Comparison of ENCODE assay signal across 14 mouse cellular contexts in genomic region chr16:49966251-49966588, GRCm38 (mm10).
DNase-seq lines count a peak whose midpoint lies in the region; ATAC-seq and TF ChIP-seq lines count a peak whose summit lies in the region.
"Had no signal": no experiment of that assay in that cellular context is flagged by ENCODE, and none has a peak within 500 bp of the region (broad histone marks: within the 10 kb centered on the region; RNA-seq: fewer than 3 reads in every experiment).

No protein-coding gene starts in this region.

- TF ChIP-seq CTCF in lung, postnatal 0 days (IDR thresholded peaks at IDR 0.05): no peak
- no peak for TF ChIP-seq CTCF in liver, embryonic 14.5 days (IDR thresholded peaks at IDR 0.05; ENCODE audit: low read depth)
- TF ChIP-seq CTCF in stomach, postnatal 0 days (IDR thresholded peaks at IDR 0.05; ENCODE audit: low read depth): no peak

- 0 out of 2 replicates have a peak, but pooled peaks have one; percentile 21 for ATAC-seq in forebrain, embryonic 15.5 days (replicated peaks)
- ATAC-seq in forebrain, embryonic 11.5 days (replicated peaks; ENCODE audit: low FRiP score): no peak
- ATAC-seq in lung, postnatal 0 days: no peak
- ATAC-seq in liver, embryonic 14.5 days (ENCODE audit: insufficient read depth): peak; percentile 64; the same call in 1 of the 2 replicates
- ATAC-seq in stomach, postnatal 0 days (ENCODE audit: low FRiP score, low TSS enrichment): no peak
- ATAC-seq in hindbrain, embryonic 14.5 days (ENCODE audit: low FRiP score): no peak

- H3K36me3 ChIP-seq in forebrain, embryonic 15.5 days: no peaks in the 10 kb centered on the region
- H3K36me3 ChIP-seq in forebrain, embryonic 11.5 days (ENCODE audit: control insufficient read depth, insufficient read depth, low read length): no peaks in the 10 kb centered on the region
- no peaks in the 10 kb centered on the region for H3K36me3 ChIP-seq in lung, postnatal 0 days (ENCODE audit: insufficient read depth, low read length)
- H3K36me3 ChIP-seq in liver, embryonic 14.5 days (replicated peaks; ENCODE audit: control insufficient read depth, insufficient read depth, low read depth): no peaks in the 10 kb centered on the region
- H3K36me3 ChIP-seq in stomach, postnatal 0 days (ENCODE audit: control insufficient read depth, insufficient read depth, low read length): no peaks in the 10 kb centered on the region
- no peaks in the 10 kb centered on the region for H3K36me3 ChIP-seq in hindbrain, embryonic 14.5 days (replicated peaks; ENCODE audit: control insufficient read depth, insufficient read depth)
- H3K36me3 ChIP-seq: hindbrain, embryonic 10.5 days had no signal

- no peak for TF ChIP-seq EP300 in lung, postnatal 0 days (IDR thresholded peaks at IDR 0.05)
- no peak for TF ChIP-seq EP300 in liver, embryonic 14.5 days (IDR thresholded peaks at IDR 0.05; ENCODE audit: low read depth)
- TF ChIP-seq EP300 in stomach, postnatal 0 days (optimal IDR thresholded peaks at IDR 0.05): no peak

- H3K4me2 ChIP-seq in forebrain, embryonic 15.5 days (replicated peaks): no peak overlapping the region
- no peak overlapping the region for H3K4me2 ChIP-seq in forebrain, embryonic 11.5 days (ENCODE audit: low read depth, low read length, severe bottlenecking)
- H3K4me2 ChIP-seq in lung, postnatal 0 days (replicated peaks; ENCODE audit: low read depth, low read length): no peak overlapping the region
- no peak overlapping the region for H3K4me2 ChIP-seq in liver, embryonic 14.5 days (ENCODE audit: low read depth)
- H3K4me2 ChIP-seq in stomach, postnatal 0 days (replicated peaks; ENCODE audit: low read depth): no peak overlapping the region
- H3K4me2 ChIP-seq in hindbrain, embryonic 14.5 days (replicated peaks): no peak overlapping the region

- no peak overlapping the region for H3K4me3 ChIP-seq in forebrain, embryonic 15.5 days
- H3K4me3 ChIP-seq in forebrain, embryonic 11.5 days (ENCODE audit: low read depth, low read length): no peak overlapping the region
- H3K4me3 ChIP-seq in lung, postnatal 0 days (ENCODE audit: low read depth, low read length): no peak overlapping the region
- no peak overlapping the region for H3K4me3 ChIP-seq in liver, embryonic 14.5 days (ENCODE audit: insufficient read depth in 1 of 2, low read depth in 2 of 2, low read length in 2 of 2)
- H3K4me3 ChIP-seq in stomach, postnatal 0 days (ENCODE audit: low read depth, low read length): no peak overlapping the region
- H3K4me3 ChIP-seq in hindbrain, embryonic 14.5 days (replicated peaks; ENCODE audit: low read length): no peak overlapping the region
- H3K4me3 ChIP-seq: erythroblast, embryonic 14.5 days; hindbrain, embryonic 10.5 days; myocyte had no signal

- no peak for DNase-seq in forebrain, embryonic 11.5 days (ENCODE audit: low spot score)
- no peak for DNase-seq in lung, postnatal 0 days (ENCODE audit: low spot score)
- DNase-seq in lung, postnatal 25 days (ENCODE audit: low spot score): no peak
- DNase-seq in liver, embryonic 14.5 days (ENCODE audit: low read depth in 3 of 3, low spot score in 3 of 3): no peak
- DNase-seq in stomach, postnatal 0 days (ENCODE audit: low spot score): no peak
- DNase-seq in ovary, postnatal 10 days (ENCODE audit: low spot score): no peak
- DNase-seq in hindbrain, embryonic 14.5 days (ENCODE audit: low spot score): no peak
- DNase-seq: adrenal gland, postnatal 10 days; cerebellum, adult 2 months; thymus, postnatal 36 days had no signal

- H3K27me3 ChIP-seq in forebrain, embryonic 15.5 days: no peaks in the 10 kb centered on the region
- no peaks in the 10 kb centered on the region for H3K27me3 ChIP-seq in forebrain, embryonic 11.5 days (ENCODE audit: control insufficient read depth, insufficient read depth, low read length)
- no peaks in the 10 kb centered on the region for H3K27me3 ChIP-seq in lung, postnatal 0 days (replicated peaks; ENCODE audit: insufficient read depth, low read length)
- no peaks in the 10 kb centered on the region for H3K27me3 ChIP-seq in liver, embryonic 14.5 days (ENCODE audit: control insufficient read depth, insufficient read depth, low read length)
- H3K27me3 ChIP-seq in stomach, postnatal 0 days (ENCODE audit: control insufficient read depth, insufficient read depth, low read length): no peaks in the 10 kb centered on the region
- H3K27me3 ChIP-seq in hindbrain, embryonic 14.5 days (ENCODE audit: control insufficient read depth, insufficient read depth, low read length): no peaks in the 10 kb centered on the region

- no peaks in the 10 kb centered on the region for H3K9me3 ChIP-seq in forebrain, embryonic 15.5 days
- no peaks in the 10 kb centered on the region for H3K9me3 ChIP-seq in forebrain, embryonic 11.5 days (ENCODE audit: control insufficient read depth, low read length)
- H3K9me3 ChIP-seq in lung, postnatal 0 days (ENCODE audit: low read length): no peaks in the 10 kb centered on the region
- no peaks in the 10 kb centered on the region for H3K9me3 ChIP-seq in liver, embryonic 14.5 days (ENCODE audit: control insufficient read depth, low read length)
- no peaks in the 10 kb centered on the region for H3K9me3 ChIP-seq in stomach, postnatal 0 days (ENCODE audit: control insufficient read depth, low read length)
- H3K9me3 ChIP-seq in hindbrain, embryonic 14.5 days (ENCODE audit: control insufficient read depth, low read length): no peaks in the 10 kb centered on the region
- H3K9me3 ChIP-seq: hindbrain, embryonic 10.5 days had no signal

- no peak overlapping the region for H3K9ac ChIP-seq in forebrain, embryonic 15.5 days (replicated peaks)
- H3K9ac ChIP-seq in forebrain, embryonic 11.5 days (ENCODE audit: low read length): no peak overlapping the region
- H3K9ac ChIP-seq in lung, postnatal 0 days (replicated peaks; ENCODE audit: low read depth): no peak overlapping the region
- H3K9ac ChIP-seq in liver, embryonic 14.5 days (replicated peaks): no peak overlapping the region
- no peak overlapping the region for H3K9ac ChIP-seq in stomach, postnatal 0 days (ENCODE audit: low read length)
- H3K9ac ChIP-seq in hindbrain, embryonic 14.5 days: no peak overlapping the region

- no peak overlapping the region for H3K27ac ChIP-seq in forebrain, embryonic 15.5 days (replicated peaks)
- H3K27ac ChIP-seq in forebrain, embryonic 11.5 days (ENCODE audit: low read depth, low read length): no peak overlapping the region
- H3K27ac ChIP-seq in lung, postnatal 0 days (ENCODE audit: low read length): peak overlapping the region; percentile 11; the same call in 1 of the 2 replicates
- H3K27ac ChIP-seq in liver, embryonic 14.5 days: no peak overlapping the region
- H3K27ac ChIP-seq in stomach, postnatal 0 days (replicated peaks): peak overlapping the region; percentile 78
- H3K27ac ChIP-seq in hindbrain, embryonic 14.5 days: no peak overlapping the region
- H3K27ac ChIP-seq: hindbrain, embryonic 10.5 days had no signal

- WGBS in forebrain, embryonic 15.5 days: 60% methylated on average over 2 of the region's 2 CpGs
- 83% methylated on average over 2 of the region's 2 CpGs for WGBS in forebrain, embryonic 11.5 days
- 45% methylated on average over 2 of the region's 2 CpGs for WGBS in lung, postnatal 0 days
- 47% methylated on average over 2 of the region's 2 CpGs for WGBS in liver, embryonic 14.5 days (ENCODE audit: insufficient replicate concordance)
- WGBS in stomach, postnatal 0 days: 73% methylated on average over 2 of the region's 2 CpGs
- WGBS in hindbrain, embryonic 14.5 days: 66% methylated on average over 2 of the region's 2 CpGs

- peaks cover 15% of the 10 kb centered on the region for H3K4me1 ChIP-seq in forebrain, embryonic 15.5 days
- H3K4me1 ChIP-seq in forebrain, embryonic 11.5 days (replicated peaks; ENCODE audit: control insufficient read depth, insufficient read depth, low read length): no peaks in the 10 kb centered on the region
- H3K4me1 ChIP-seq in lung, postnatal 0 days (ENCODE audit: insufficient read depth, low read depth, low read length): peaks cover 12% of the 10 kb centered on the region; the same call in 1 of the 2 replicates
- H3K4me1 ChIP-seq in liver, embryonic 14.5 days (replicated peaks; ENCODE audit: control insufficient read depth in 2 of 2, insufficient read depth in 2 of 2, low read length in 1 of 2): peaks cover 7 to 22% of the 10 kb centered on the region in 2 experiments; a peak in 3 of 4 replicates
- H3K4me1 ChIP-seq in stomach, postnatal 0 days (replicated peaks; ENCODE audit: control insufficient read depth, insufficient read depth): peaks cover 9% of the 10 kb centered on the region; the same call in 1 of the 2 replicates
- peaks cover 17% of the 10 kb centered on the region for H3K4me1 ChIP-seq in hindbrain, embryonic 14.5 days (replicated peaks; ENCODE audit: control insufficient read depth, insufficient read depth, low read length)

Comparison
In these comparisons a context has a peak if more than half of its experiments do, and no peak if none do; other contexts are left out.
1. ATAC-seq: peak in forebrain, embryonic 15.5 days (single experiment) and liver, embryonic 14.5 days (single experiment); none in forebrain, embryonic 11.5 days (single experiment), lung, postnatal 0 days (single experiment), stomach, postnatal 0 days (single experiment) and hindbrain, embryonic 14.5 days (single experiment).
2. H3K27ac ChIP-seq: peak in lung, postnatal 0 days (single experiment) and stomach, postnatal 0 days (single experiment); none in forebrain, embryonic 15.5 days (single experiment), forebrain, embryonic 11.5 days (single experiment), liver, embryonic 14.5 days (single experiment) and hindbrain, embryonic 14.5 days (single experiment).